Mouse (Mus musculus): ENCODE measurements at regions not wholly inside any gene's neighbourhood (a gene's known extent, or its start where the extent isn't known, plus 50 kb on each side); places are given as distances from the start of the nearest gene placed in this dataset.

DNA sequence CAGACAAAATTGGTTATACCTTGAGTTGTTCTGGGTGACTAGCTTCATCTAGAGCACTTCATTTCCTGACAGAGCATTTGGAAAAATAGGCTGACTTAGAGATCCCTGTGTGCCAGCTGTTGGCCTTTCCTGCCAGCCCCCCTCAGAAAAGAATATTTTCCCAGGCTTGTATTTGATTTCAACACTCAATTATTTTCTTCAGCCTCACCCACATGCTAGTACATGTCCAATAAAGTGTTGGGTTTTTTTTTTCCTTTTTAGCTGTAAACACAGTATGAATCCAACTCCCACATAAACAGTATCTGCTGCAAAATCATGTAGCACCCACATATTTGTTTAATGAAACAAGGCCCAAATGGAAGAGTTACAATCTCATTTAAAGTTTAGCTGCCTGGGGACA, 256.8 kb upstream of the Acvr2a start:
- Histone ChIP-seq H3K4me1 (ENCODE audit: control insufficient read depth, low read depth, low read length) (no peaks in the 10 kb centered on the region), H3K4me2 (ENCODE audit: low read depth, low read length) (no peak overlapping the region)

DNA sequence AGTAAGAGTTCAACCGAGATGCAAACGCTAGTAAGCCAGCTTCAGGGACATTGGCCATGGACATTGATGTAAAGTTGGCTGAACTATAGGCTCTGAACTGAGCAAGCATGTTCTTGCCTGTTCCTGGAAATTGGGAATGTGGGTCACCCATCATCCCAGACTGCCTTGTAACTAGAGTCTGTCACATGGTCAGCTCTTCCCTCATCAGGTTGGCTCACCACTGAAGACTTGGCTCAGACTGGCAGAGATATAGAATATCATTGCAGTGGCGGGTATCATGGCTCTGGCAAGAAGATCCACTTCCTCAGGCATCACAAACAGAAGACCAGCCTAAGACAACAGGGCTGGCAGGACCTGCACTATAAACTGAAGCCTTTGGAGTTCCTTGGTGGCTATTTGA, 255.3 kb upstream of the Acvr2a start:
- no peak overlapping the region for H3K4me2 ChIP-seq (ENCODE audit: low read depth, low read length)
- 50% methylated on average over 3 of the region's 3 CpGs for WGBS (ENCODE audit: insufficient replicate concordance)
- H3K36me3 ChIP-seq (ENCODE audit: control insufficient read depth, insufficient read depth), result no peaks in the 10 kb centered on the region
- H3K27me3 ChIP-seq (ENCODE audit: control insufficient read depth, insufficient read depth, low read depth, low read length), result no peaks in the 10 kb centered on the region
- no peak overlapping the region for H3K4me3 ChIP-seq (ENCODE audit: low read depth, low read length)
- no peak overlapping the region for H3K9ac ChIP-seq (ENCODE audit: low read depth, low read length)
- no peaks in the 10 kb centered on the region for H3K9me3 ChIP-seq (replicated peaks; ENCODE audit: control insufficient read depth, low read length)
- no peaks in the 10 kb centered on the region for H3K4me1 ChIP-seq (ENCODE audit: control insufficient read depth, low read depth, low read length)
- ATAC-seq (ENCODE audit: low read depth), result no peak
- no peak overlapping the region for H3K27ac ChIP-seq (ENCODE audit: low read length)

More for the DNA sequence above, 256.8 kb upstream of the Acvr2a start:
- Histone ChIP-seq H3K9ac (ENCODE audit: low read depth, low read length) (no peak overlapping the region), H3K27me3 (ENCODE audit: control insufficient read depth, insufficient read depth, low read depth, low read length) (no peaks in the 10 kb centered on the region), H3K4me3 (ENCODE audit: low read depth, low read length) (no peak overlapping the region), H3K27ac (ENCODE audit: low read length) (no peak overlapping the region), H3K9me3 (replicated peaks; ENCODE audit: control insufficient read depth, low read length) (no peaks in the 10 kb centered on the region), H3K36me3 (ENCODE audit: control insufficient read depth, insufficient read depth) (no peaks in the 10 kb centered on the region)
- ATAC-seq (ENCODE audit: low read depth), result no peak

DNA sequence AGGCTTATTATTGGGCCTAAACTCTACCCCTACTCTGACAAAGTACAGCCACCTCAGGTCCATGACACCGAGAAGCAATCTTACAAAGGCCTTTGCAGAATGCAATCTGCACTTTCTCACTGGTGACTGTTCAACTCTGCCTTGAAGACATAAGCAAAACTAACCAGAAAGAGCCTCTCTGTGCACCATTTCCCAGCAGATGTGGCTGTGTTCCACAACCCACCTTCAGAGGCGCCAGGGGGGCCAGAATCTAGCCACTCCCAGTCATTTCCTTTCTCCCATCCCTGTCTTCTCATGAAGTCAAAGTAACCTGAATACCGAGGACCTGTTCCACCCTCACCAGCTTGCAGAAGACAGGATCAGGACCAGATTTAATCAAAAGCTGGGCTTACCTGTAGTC, 250.3 kb upstream of the Acvr2a start:
- 51% methylated on average over 3 of the region's 3 CpGs for WGBS (ENCODE audit: insufficient replicate concordance)
- no peaks in the 10 kb centered on the region for H3K4me1 ChIP-seq (ENCODE audit: control insufficient read depth, low read depth, low read length)
- no peak overlapping the region for H3K9ac ChIP-seq (ENCODE audit: low read depth, low read length)
- no peaks in the 10 kb centered on the region for H3K27me3 ChIP-seq (ENCODE audit: control insufficient read depth, insufficient read depth, low read depth, low read length)
- no peak overlapping the region for H3K27ac ChIP-seq (ENCODE audit: low read length)
- H3K9me3 ChIP-seq (replicated peaks; ENCODE audit: control insufficient read depth, low read length), result no peaks in the 10 kb centered on the region
- ATAC-seq (ENCODE audit: low read depth), result no peak
- H3K4me3 ChIP-seq (ENCODE audit: low read depth, low read length), result no peak overlapping the region
- no peaks in the 10 kb centered on the region for H3K36me3 ChIP-seq (ENCODE audit: control insufficient read depth, insufficient read depth)
- no peak overlapping the region for H3K4me2 ChIP-seq (ENCODE audit: low read depth, low read length)

DNA sequence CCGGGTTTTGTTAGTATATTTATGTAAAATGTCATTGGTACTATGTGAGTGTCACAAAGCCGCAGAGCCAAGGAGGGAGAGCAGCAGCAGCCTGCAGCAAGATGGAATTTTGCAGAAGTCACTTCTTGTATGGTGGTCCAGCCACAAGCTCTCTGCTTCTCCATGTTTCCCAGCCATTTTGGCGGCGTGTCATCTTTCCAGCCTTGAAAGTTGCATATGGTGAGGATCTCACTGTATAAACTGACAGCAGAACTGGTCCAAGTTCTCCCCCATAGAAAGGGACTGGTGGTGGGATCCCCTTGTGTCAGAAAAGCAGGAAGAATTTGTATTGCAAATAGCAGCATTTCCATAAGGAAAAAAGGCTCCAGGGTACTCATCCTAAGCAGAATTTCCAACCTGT, 249.7 kb upstream of the Acvr2a start:
- no peak for ATAC-seq (ENCODE audit: low read depth)
- H3K4me1 ChIP-seq (ENCODE audit: control insufficient read depth, low read depth, low read length), result no peaks in the 10 kb centered on the region

DNA sequence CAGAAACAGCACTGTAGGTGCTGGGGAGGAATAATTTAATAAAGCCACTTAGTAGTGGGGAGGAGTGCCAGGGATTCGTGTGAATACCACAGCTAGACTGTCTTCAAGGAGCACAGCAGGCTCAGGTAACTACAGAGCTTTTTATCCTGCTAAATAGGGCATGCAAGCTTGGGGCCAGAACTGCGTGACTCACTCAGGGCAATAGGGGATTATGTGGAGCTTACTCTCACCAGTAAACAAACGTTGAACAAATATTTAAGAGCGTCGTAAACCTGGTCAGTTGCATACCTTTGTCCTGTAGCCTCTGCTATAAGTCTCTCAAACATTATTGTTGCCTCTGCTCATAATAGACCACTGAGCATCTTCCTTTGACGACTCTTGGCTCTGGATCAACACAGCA, 246.0 kb upstream of the Acvr2a start:
- Histone ChIP-seq H3K9ac (ENCODE audit: low read depth, low read length) (no peak overlapping the region), H3K4me3 (ENCODE audit: low read depth, low read length) (no peak overlapping the region), H3K27me3 (ENCODE audit: control insufficient read depth, insufficient read depth, low read depth, low read length) (no peaks in the 10 kb centered on the region), H3K9me3 (replicated peaks; ENCODE audit: control insufficient read depth, low read length) (no peaks in the 10 kb centered on the region), H3K36me3 (ENCODE audit: control insufficient read depth, insufficient read depth) (no peaks in the 10 kb centered on the region), H3K27ac (ENCODE audit: low read length) (no peak overlapping the region), H3K4me1 (ENCODE audit: control insufficient read depth, low read depth, low read length) (no peaks in the 10 kb centered on the region), H3K4me2 (ENCODE audit: low read depth, low read length) (no peak overlapping the region)
- 45% methylated on average over 6 of the region's 6 CpGs for WGBS (ENCODE audit: insufficient replicate concordance)
- ATAC-seq (ENCODE audit: low read depth), result no peak

More for the DNA sequence above, 249.7 kb upstream of the Acvr2a start:
- 57% methylated on average over 4 of the region's 4 CpGs for WGBS (ENCODE audit: insufficient replicate concordance)
- Histone ChIP-seq H3K27me3 (ENCODE audit: control insufficient read depth, insufficient read depth, low read depth, low read length) (no peaks in the 10 kb centered on the region), H3K9me3 (replicated peaks; ENCODE audit: control insufficient read depth, low read length) (no peaks in the 10 kb centered on the region), H3K9ac (ENCODE audit: low read depth, low read length) (no peak overlapping the region), H3K4me3 (ENCODE audit: low read depth, low read length) (no peak overlapping the region), H3K27ac (ENCODE audit: low read length) (no peak overlapping the region), H3K36me3 (ENCODE audit: control insufficient read depth, insufficient read depth) (no peaks in the 10 kb centered on the region), H3K4me2 (ENCODE audit: low read depth, low read length) (no peak overlapping the region)

DNA sequence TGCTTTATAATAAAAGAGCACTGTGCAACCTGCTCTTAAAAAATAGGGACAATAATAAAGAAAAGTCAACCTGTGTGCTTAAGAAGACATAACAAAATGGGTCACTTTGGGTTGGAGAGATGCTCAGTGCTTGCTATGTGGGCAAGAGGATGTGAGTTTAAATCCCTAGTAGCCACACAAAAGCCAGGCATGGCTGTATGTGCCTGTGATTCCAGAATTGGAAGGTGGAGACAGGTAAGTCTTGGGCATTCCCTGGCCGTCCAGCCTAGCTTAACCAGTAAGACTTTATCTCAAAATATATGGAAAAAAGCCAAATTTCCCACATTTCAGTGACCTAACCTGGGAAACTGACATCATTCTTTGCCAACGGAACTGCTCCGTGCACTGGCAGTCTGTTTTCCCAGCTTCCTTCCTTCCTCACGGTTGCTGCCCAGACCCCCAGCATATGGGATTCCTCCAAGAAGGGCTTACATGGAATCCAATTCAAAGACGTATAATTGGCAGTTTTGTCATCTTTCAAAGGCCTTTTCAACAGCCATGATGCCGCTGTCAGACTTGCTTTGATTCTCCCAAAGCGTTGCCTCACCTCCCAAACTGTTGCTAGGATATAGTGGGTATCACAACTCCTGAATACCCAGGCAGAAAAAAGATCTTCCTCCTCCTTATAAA, 227.6 kb upstream of the Acvr2a start:
- Histone ChIP-seq H3K4me3 (ENCODE audit: low read depth, low read length) (no peak overlapping the region), H3K36me3 (ENCODE audit: control insufficient read depth, insufficient read depth) (no peaks in the 10 kb centered on the region), H3K27me3 (ENCODE audit: control insufficient read depth, insufficient read depth, low read depth, low read length) (no peaks in the 10 kb centered on the region), H3K9ac (ENCODE audit: low read depth, low read length) (no peak overlapping the region), H3K27ac (ENCODE audit: low read length) (no peak overlapping the region), H3K9me3 (replicated peaks; ENCODE audit: control insufficient read depth, low read length) (no peaks in the 10 kb centered on the region), H3K4me1 (ENCODE audit: control insufficient read depth, low read depth, low read length) (no peaks in the 10 kb centered on the region), H3K4me2 (ENCODE audit: low read depth, low read length) (no peak overlapping the region)
- WGBS (ENCODE audit: insufficient replicate concordance), result 62% methylated on average over 7 of the region's 7 CpGs
- no peak for ATAC-seq (ENCODE audit: low read depth)

DNA sequence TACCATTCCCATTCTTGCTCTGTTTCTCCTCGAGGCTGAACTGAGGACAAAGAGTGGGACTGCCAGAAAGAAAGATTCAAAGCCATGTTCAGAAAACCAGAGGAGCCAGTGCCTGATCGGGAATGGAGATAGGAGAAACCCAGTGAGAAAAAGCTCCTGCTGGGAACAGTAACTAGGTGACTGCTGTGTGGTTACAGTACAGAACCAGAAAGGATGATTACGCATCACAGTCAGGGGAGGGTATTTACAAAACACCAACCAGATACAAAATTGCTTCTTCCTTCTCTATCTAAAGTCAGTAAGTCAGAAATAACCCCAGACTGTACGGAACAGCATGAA, 227.1 kb upstream of the Acvr2a start:
- Histone ChIP-seq H3K27me3 (ENCODE audit: control insufficient read depth, insufficient read depth, low read depth, low read length) (no peaks in the 10 kb centered on the region), H3K4me3 (ENCODE audit: low read depth, low read length) (no peak overlapping the region), H3K9ac (ENCODE audit: low read depth, low read length) (no peak overlapping the region), H3K9me3 (replicated peaks; ENCODE audit: control insufficient read depth, low read length) (no peaks in the 10 kb centered on the region), H3K36me3 (ENCODE audit: control insufficient read depth, insufficient read depth) (no peaks in the 10 kb centered on the region), H3K4me1 (ENCODE audit: control insufficient read depth, low read depth, low read length) (no peaks in the 10 kb centered on the region), H3K27ac (ENCODE audit: low read length) (no peak overlapping the region), H3K4me2 (ENCODE audit: low read depth, low read length) (no peak overlapping the region)
- no peak for ATAC-seq (ENCODE audit: low read depth)
- WGBS (ENCODE audit: insufficient replicate concordance), result 58% methylated on average over 4 of the region's 4 CpGs

DNA sequence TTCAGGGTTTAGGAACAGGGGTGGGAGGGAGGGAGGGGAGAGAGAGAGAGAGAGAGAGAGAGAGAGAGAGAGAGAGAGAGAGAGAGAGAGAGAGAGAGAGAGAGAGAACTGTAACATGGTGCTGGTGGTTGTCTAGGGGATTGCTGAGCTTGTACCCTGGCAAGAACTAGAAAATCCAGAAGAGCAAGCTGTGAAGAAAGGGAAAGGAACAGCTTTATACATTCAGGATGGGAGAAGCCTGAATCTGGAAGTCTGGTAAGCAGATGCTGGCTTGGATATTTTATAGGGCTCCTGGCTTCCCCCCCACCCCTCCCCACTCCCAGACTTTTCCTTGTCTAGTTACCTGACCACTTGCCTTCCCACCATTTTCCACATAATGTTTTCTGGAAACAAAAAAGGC, 224.2 kb upstream of the Acvr2a start:
- H3K4me1 ChIP-seq (ENCODE audit: control insufficient read depth, low read depth, low read length), result no peaks in the 10 kb centered on the region
- H3K4me3 ChIP-seq (ENCODE audit: low read depth, low read length), result no peak overlapping the region
- H3K9me3 ChIP-seq (replicated peaks; ENCODE audit: control insufficient read depth, low read length), result no peaks in the 10 kb centered on the region
- H3K36me3 ChIP-seq (ENCODE audit: control insufficient read depth, insufficient read depth), result no peaks in the 10 kb centered on the region
- H3K9ac ChIP-seq (ENCODE audit: low read depth, low read length), result no peak overlapping the region
- H3K27ac ChIP-seq (ENCODE audit: low read length), result no peak overlapping the region
- H3K4me2 ChIP-seq (ENCODE audit: low read depth, low read length), result no peak overlapping the region
- H3K27me3 ChIP-seq (ENCODE audit: control insufficient read depth, insufficient read depth, low read depth, low read length), result no peaks in the 10 kb centered on the region
- no peak for ATAC-seq (ENCODE audit: low read depth)

DNA sequence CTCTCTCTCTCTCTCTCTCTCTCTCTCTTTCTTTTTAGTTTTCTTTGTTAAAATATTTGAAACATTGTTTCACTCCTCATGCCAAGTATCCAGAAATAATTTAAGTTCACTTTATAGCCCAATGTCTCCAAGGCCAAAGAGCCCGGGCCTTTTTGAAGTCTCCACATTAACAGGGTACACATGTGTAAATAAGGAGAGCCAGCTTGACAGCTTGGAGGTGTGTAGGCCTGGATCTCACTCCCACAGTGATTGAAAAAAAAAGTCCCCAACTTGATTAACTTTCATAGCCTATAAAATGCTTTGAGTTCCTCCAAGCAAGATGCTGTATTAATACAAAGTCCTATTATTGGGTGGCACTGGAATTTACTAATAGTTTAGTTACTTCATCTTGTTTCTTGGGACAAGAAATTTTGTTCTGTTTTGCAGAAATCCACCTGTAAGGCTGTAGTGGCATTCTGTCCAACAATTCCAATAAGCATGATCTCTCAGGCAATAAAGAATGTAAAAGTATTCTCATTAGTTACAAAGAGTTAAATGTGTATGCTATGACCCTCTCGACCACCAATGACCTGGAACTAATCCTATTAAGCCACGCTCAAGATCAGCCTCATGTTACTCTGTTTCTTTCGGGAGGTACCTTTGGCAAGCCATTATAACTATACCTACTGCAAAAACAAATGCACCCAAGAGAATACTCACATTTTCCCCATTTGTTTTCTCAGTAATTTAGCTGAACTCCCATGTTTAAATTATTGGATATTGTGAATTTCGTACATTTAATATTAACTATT, 215.9 kb upstream of the Acvr2a start:
- 62% methylated on average over 5 of the region's 5 CpGs for WGBS (ENCODE audit: insufficient replicate concordance)
- no peak overlapping the region for H3K4me3 ChIP-seq (ENCODE audit: low read depth, low read length)

More for the DNA sequence above, 215.9 kb upstream of the Acvr2a start:
- Histone ChIP-seq H3K36me3 (ENCODE audit: control insufficient read depth, insufficient read depth) (no peaks in the 10 kb centered on the region), H3K4me1 (ENCODE audit: control insufficient read depth, low read depth, low read length) (no peaks in the 10 kb centered on the region), H3K4me2 (ENCODE audit: low read depth, low read length) (no peak overlapping the region), H3K27ac (ENCODE audit: low read length) (no peak overlapping the region), H3K9ac (ENCODE audit: low read depth, low read length) (no peak overlapping the region), H3K9me3 (replicated peaks; ENCODE audit: control insufficient read depth, low read length) (no peaks in the 10 kb centered on the region), H3K27me3 (ENCODE audit: control insufficient read depth, insufficient read depth, low read depth, low read length) (no peaks in the 10 kb centered on the region)
- no peak for ATAC-seq (ENCODE audit: low read depth)

Data from liver, embryonic 16.5 days (tissue).